Mouse (Mus musculus): ENCODE results near the gene Gck.

GRCm38 (mm10) chr11:5893807-5894206 is 56.1 kb downstream of the Gck start:
- TF ChIP-seq CTCF (IDR thresholded peaks at IDR 0.05; ENCODE audit: borderline replicate concordance, insufficient read depth, low read length) (no peak), POLR2A (IDR thresholded peaks at IDR 0.05; ENCODE audit: low read depth, low read length) (no peak)

Data from embryonic fibroblast, embryonic 13.5 days (primary cell).